Mouse (Mus musculus) thymus, adult 2 months (tissue): ENCODE results near the gene Celf2. TPM values are rescaled to one million over a fixed set of nuclear protein-coding genes. Genes with fewer than 3 reads are reported as not detected.

Experiments used
- DNase-seq: peaks from one replicate; pipeline ENCODE4 v3.0.0; 2021
- H3K27ac ChIP-seq: fragments of 200-500 bp; 2 replicates; pipeline ENCODE4 v1.5.1; 2012; ENCODE audit warnings: low read length, control low read depth; ENCODE audit not compliant: control insufficient read depth, insufficient read depth
- H3K27me3 ChIP-seq: fragments of 200-500 bp; 2 replicates; pipeline ENCODE4 v1.6.1; 2012; ENCODE audit warnings: mild to moderate bottlenecking, low read length, moderate library complexity, mixed read lengths; ENCODE audit not compliant: control insufficient read depth, insufficient read depth
- H3K36me3 ChIP-seq: fragments of 200-500 bp; 2 replicates; pipeline ENCODE4 v1.6.1; 2012; ENCODE audit warnings: mild to moderate bottlenecking, low read length, moderate library complexity; ENCODE audit not compliant: control insufficient read depth, insufficient read depth
- H3K4me1 ChIP-seq: fragments of 200-500 bp; replicated peaks from 2 replicates; pipeline ENCODE4 v1.6.1; 2012; ENCODE audit warnings: low read length; ENCODE audit not compliant: control insufficient read depth, insufficient read depth
- H3K4me3 ChIP-seq: fragments of 200-500 bp; 2 replicates; pipeline ENCODE4 v1.5.1; 2012; ENCODE audit warnings: mild to moderate bottlenecking, low read length, control low read depth, moderate library complexity; ENCODE audit not compliant: control insufficient read depth, insufficient read depth
- CTCF ChIP-seq: fragments of 200-500 bp; IDR thresholded peaks from 2 replicates; pipeline ENCODE4 v1.5.1; 2012; ENCODE audit warnings: mild to moderate bottlenecking, control low read depth, low read length, moderate library complexity, borderline replicate concordance; ENCODE audit not compliant: control insufficient read depth, poor library complexity, insufficient read depth; ENCODE audit errors: extremely low read depth
- POLR2A ChIP-seq: fragments of 200-500 bp; IDR thresholded peaks from 2 replicates; pipeline ENCODE4 v1.6.1; 2012; ENCODE audit warnings: mild to moderate bottlenecking, low read length, control low read depth, moderate library complexity; ENCODE audit not compliant: control insufficient read depth, poor library complexity, insufficient read depth; ENCODE audit errors: extremely low read depth
- WGBS: fragments of 180-500 bp; shearing (Covaris S2); methylation state at CpG from one replicate; pipeline ENCODE4 v1.1.7; 2018; 5-methylcytosine and 5-hydroxymethylcytosine counted together
- polyA plus RNA-seq: library from polyadenylated mRNA; depleted of rRNA; stranded (reverse); fragments of >200 nt; gene quantifications from 2 replicates; pipeline ENCODE4 v1.2.3, GENCODE M21; 2012

Gene Celf2
- polyA plus RNA-seq, 1 experiment, result 214 TPM

DNA sequence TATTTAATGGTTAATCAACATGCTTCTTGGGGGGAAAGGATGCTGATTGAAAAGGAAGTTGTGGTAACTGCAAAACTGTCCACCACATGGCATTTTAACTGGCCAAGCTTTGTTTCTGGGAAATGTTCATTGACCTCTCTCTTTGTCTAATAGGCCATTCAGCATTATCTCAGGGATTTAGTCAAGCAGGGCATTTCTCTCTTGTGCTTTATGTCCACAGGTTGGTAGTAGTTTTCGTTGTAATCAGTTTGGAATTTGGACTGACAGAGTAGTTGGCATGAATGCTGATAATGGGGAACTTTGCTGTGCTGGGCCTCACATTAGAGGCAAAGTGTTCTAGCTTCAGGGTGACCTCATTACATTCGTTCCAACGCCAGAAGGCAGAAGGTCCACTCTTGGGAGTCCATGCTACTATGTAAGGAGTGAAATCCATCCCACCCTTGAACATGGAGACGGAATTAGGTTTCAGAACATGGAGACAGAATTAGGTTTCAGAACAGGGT is 363.8 kb downstream of the Celf2 start:
- Histone ChIP-seq H3K36me3 (no peaks in the 10 kb centered on the region), H3K27me3 (no peaks in the 10 kb centered on the region), H3K4me1 (no peaks in the 10 kb centered on the region), H3K4me3 (no peak overlapping the region), H3K27ac (no peak overlapping the region)
- 88% methylated on average over 4 of the region's 4 CpGs for WGBS
- no peak for DNase-seq
- TF ChIP-seq POLR2A (no peak), CTCF (no peak)

DNA sequence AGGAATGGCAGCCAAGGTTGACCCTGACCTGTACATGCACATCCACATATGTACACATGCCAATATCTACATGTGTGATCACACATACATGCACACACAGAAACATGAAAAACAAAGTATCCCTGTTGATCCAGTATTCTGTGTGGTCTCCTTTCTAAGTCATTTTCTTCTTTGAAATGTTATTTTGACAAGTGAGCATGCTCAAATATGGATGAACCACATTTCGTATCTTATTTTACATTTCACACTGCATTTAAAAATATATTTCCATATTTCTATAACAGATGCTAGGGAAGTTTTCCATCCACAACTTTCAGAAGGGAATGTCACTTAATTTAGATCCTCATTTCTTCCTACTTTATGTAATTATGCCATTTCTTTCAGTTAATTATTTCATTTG is 364.5 kb downstream of the Celf2 start:
- no peak for TF ChIP-seq CTCF
- no peak for TF ChIP-seq POLR2A
- Histone ChIP-seq H3K36me3 (no peaks in the 10 kb centered on the region), H3K4me1 (no peaks in the 10 kb centered on the region), H3K27ac (no peak overlapping the region), H3K4me3 (no peak overlapping the region), H3K27me3 (no peaks in the 10 kb centered on the region)
- DNase-seq, result no peak
- 96% methylated on average over 1 of the region's 1 CpGs for WGBS

DNA sequence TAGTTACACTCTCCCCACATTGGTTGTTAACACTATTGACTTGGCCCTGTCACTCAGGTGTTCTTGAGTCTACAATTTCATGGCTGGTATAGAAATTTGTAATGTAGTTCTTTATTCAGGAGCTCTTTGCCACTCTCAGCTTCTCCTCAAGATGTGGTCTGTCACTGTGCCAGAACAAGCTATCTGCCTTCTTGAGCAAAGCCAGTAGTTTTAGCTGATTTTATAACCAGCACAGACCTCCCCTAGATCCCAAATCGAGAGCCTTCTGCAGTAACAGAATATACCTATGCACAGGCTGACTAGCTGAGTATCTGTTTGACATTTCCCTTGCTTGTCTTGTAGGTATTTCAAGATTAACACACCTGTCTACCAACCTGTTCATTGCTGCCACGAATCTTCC is 386.0 kb downstream of the Celf2 start:
- Histone ChIP-seq H3K4me3 (no peak overlapping the region), H3K36me3 (no peaks in the 10 kb centered on the region), H3K27ac (no peak overlapping the region), H3K4me1 (no peaks in the 10 kb centered on the region), H3K27me3 (no peaks in the 10 kb centered on the region)
- no peak for DNase-seq
- TF ChIP-seq POLR2A (no peak), CTCF (no peak)
- 90% methylated on average over 2 of the region's 2 CpGs for WGBS

DNA sequence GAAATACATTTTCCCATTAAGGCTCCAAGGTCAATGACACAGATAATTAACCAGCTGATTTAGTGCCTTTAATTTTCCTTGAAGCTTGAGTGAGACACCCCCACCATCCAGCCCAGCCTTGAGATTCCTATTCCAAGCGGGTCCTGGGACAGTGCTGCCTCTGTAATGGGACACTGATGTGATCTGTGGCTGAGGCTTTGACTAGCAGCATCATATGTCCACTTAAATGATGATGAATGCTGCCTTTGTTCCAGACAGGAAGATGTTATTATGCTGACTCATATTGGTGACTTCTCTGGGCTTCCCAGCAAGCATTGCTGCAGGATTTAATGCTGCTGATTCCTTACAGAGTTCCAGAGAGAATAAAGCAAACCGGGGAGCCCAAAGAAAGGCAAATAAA is 393.6 kb downstream of the Celf2 start:
- TF ChIP-seq POLR2A (no peak), CTCF (no peak)
- H3K4me3 ChIP-seq, result no peak overlapping the region
- H3K27ac ChIP-seq, result no peak overlapping the region
- H3K36me3 ChIP-seq, result no peaks in the 10 kb centered on the region
- no peak for DNase-seq
- no peaks in the 10 kb centered on the region for H3K27me3 ChIP-seq
- H3K4me1 ChIP-seq, result no peaks in the 10 kb centered on the region
- WGBS, result 63% methylated on average over 2 of the region's 2 CpGs

DNA sequence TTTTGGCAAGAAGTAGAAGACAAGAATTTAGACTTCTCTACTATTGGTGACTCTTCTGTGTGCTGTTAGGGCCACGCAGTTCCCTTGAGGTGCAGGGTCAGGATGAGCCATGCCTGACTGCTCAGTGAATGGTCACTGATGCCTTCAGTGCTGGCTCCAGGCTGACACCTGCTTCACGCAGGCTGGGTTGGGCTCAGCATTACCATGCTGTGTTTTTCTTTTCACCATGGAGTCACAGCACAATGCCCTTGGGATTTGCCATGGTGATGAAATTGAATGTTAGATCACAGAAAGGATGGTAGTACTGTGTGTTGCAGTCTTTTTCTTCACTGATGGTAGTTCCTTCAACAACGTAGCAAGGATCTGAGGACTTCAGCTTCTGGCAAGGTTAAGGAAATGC is 394.2 kb downstream of the Celf2 start:
- no peaks in the 10 kb centered on the region for H3K36me3 ChIP-seq
- H3K27ac ChIP-seq, result no peak overlapping the region
- 77% methylated on average over 3 of the region's 3 CpGs for WGBS
- no peaks in the 10 kb centered on the region for H3K27me3 ChIP-seq
- H3K4me1 ChIP-seq, result no peaks in the 10 kb centered on the region
- no peak for TF ChIP-seq CTCF
- TF ChIP-seq POLR2A, result no peak
- H3K4me3 ChIP-seq, result no peak overlapping the region
- no peak for DNase-seq

DNA sequence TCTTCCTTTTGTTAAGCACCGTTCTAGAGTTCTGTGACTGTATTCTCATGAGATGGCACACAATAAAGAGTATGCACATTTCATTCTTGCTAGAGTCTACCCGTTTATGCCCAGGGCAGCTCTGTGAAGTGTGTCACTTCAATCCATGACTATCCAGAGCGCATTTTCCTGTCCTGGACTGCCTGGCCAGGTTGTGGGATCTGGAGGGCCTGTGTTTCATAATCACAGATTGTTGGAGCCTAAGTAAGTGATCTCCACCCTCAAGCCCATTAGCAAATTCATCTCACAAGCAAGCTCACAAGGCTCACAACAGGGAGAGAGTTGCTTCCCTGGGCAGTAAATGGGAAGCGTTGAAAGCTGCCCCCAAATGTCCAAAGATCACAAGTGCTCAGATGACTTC is 395.6 kb downstream of the Celf2 start:
- H3K27me3 ChIP-seq, result no peaks in the 10 kb centered on the region
- TF ChIP-seq CTCF (no peak), POLR2A (no peak)
- no peak overlapping the region for H3K4me3 ChIP-seq
- 93% methylated on average over 4 of the region's 4 CpGs for WGBS
- DNase-seq, result no peak
- H3K36me3 ChIP-seq, result no peaks in the 10 kb centered on the region
- no peak overlapping the region for H3K27ac ChIP-seq
- H3K4me1 ChIP-seq, result no peaks in the 10 kb centered on the region

DNA sequence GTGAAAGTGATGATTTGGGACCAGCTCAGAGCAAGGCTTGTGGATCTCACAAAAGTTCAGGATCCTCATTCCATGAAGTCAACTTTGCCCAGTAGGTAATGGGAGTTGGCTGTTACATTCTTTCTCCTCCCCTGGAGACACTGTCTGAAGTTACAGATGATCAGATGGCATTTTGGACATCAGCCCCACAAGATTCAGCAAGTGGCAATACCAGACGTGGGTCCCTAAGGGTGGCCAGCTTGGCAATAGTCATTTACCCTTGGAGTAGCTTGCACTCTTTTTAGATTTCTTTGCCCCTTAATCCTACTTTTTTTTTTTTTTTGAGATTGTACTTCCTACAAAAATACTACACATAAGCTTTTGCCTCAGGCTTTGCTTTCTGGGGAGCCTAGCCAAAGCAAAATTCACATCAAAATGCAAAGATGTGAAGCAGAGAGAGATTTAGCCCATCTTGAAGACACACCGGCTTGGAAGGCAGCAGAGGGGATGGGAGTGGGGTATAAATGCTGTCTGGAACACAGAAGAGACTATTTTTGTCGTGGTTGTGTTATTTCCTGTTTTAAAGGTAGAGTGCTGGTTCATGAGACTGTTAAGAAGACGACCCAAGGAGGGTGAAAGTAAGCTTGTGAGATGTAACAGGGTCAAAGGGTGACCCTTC is 397.1 kb downstream of the Celf2 start:
- H3K27ac ChIP-seq, result no peak overlapping the region
- DNase-seq, result no peak
- 47% methylated on average over 4 of the region's 4 CpGs for WGBS
- no peaks in the 10 kb centered on the region for H3K36me3 ChIP-seq
- no peak for TF ChIP-seq CTCF
- TF ChIP-seq POLR2A, result no peak
- H3K4me3 ChIP-seq, result no peak overlapping the region
- no peaks in the 10 kb centered on the region for H3K4me1 ChIP-seq
- no peaks in the 10 kb centered on the region for H3K27me3 ChIP-seq
